Mouse (Mus musculus) heart, embryonic 14.5 days (tissue): Measurements from ENCODE around the gene Ano2. TPM values are rescaled to one million over a fixed set of nuclear protein-coding genes. Genes with fewer than 3 reads are reported as not detected.

Experiments
- ATAC-seq: fragments of 200-750 bp; cut with Nextera tagmentation; 2 replicates; pipeline ENCODE4 v1.8.0; 2017; ENCODE audit warnings: low read depth, moderate TSS enrichment; ENCODE audit not compliant: insufficient number of reproducible peaks, insufficient read depth, low FRiP score
- H3K27ac ChIP-seq, 2 experiments: fragments of 200-500 bp in 1 of 2; fragments of 300-500 bp in 1 of 2; sonication (generic) in 1 of 2; replicated peaks in 1 of 2; 2 replicates each; pipeline ENCODE4 v1.5.1; 2012 to 2014; ENCODE audit warnings: low read depth in 2 of 2, low read length in 2 of 2, control low read depth in 1 of 2, mild to moderate bottlenecking in 1 of 2, mixed read lengths in 1 of 2; ENCODE audit not compliant: control insufficient read depth in 1 of 2, insufficient read depth in 1 of 2
- H3K27me3 ChIP-seq: fragments of 300-500 bp; sonication (generic); 2 replicates; pipeline ENCODE4 v1.6.1; 2014; ENCODE audit warnings: mild to moderate bottlenecking, low read length, control low read depth; ENCODE audit not compliant: control insufficient read depth, insufficient read depth
- H3K36me3 ChIP-seq: fragments of 300-500 bp; sonication (generic); 2 replicates; pipeline ENCODE4 v1.6.1; 2014; ENCODE audit warnings: mild to moderate bottlenecking, control low read depth, low read length, mixed read lengths; ENCODE audit not compliant: control insufficient read depth, insufficient read depth
- H3K4me1 ChIP-seq, 2 experiments: fragments of 200-500 bp in 1 of 2; fragments of 300-500 bp in 1 of 2; sonication (generic) in 1 of 2; 2 replicates each; pipeline ENCODE4 v1.6.1; 2012 to 2014; ENCODE audit warnings: low read length in 2 of 2, control low read depth in 1 of 2, mixed read lengths in 1 of 2; ENCODE audit not compliant: control insufficient read depth in 2 of 2, insufficient read depth in 2 of 2
- H3K4me2 ChIP-seq: fragments of 300-500 bp; sonication (generic); 2 replicates; pipeline ENCODE4 v1.6.1; 2014; ENCODE audit warnings: mild to moderate bottlenecking, low read length
- H3K4me3 ChIP-seq, 2 experiments: fragments of 200-500 bp in 1 of 2; fragments of 300-500 bp in 1 of 2; sonication (generic) in 1 of 2; 2 replicates each; pipeline ENCODE4 v1.5.1; 2012 to 2014; ENCODE audit warnings: low read length in 2 of 2, mild to moderate bottlenecking in 2 of 2, control low read depth in 1 of 2, low read depth in 1 of 2, moderate library complexity in 1 of 2; ENCODE audit not compliant: control insufficient read depth in 1 of 2, insufficient read depth in 1 of 2
- H3K9ac ChIP-seq: fragments of 300-500 bp; sonication (generic); 2 replicates; pipeline ENCODE4 v1.6.1; 2014; ENCODE audit warnings: mild to moderate bottlenecking, low read length
- H3K9me3 ChIP-seq: fragments of 300-500 bp; sonication (generic); 2 replicates; pipeline ENCODE4 v1.6.1; 2016; ENCODE audit warnings: low read length, control low read depth; ENCODE audit not compliant: control insufficient read depth
- WGBS: fragments of 180-500 bp; shearing (Covaris S2); extraction: QIAGEN DNeasy Blood & Tissue Kit; methylation state at CpG from one replicate; pipeline ENCODE4 v1.1.7; 2014; 5-methylcytosine and 5-hydroxymethylcytosine counted together
- polyA plus RNA-seq: library from polyadenylated mRNA; unstranded; fragments of >200 nt; fragmentation: Nextera tagmentation; extraction: Ambion mirVana; gene quantifications from 2 replicates; pipeline ENCODE4 v1.2.1, GENCODE M21; 2014

Gene Ano2
- polyA plus RNA-seq, 1 experiment from 2014 or later = 0.38 TPM

GRCm38 (mm10) chr6:125661106-125661877, 28.9 kb upstream of the Ano2 start:
- WGBS = 42% methylated on average over 14 of the region's 14 CpGs
- H3K4me1 ChIP-seq = no peaks in the 10 kb centered on the region
- H3K27me3 ChIP-seq = no peaks in the 10 kb centered on the region
- H3K9me3 ChIP-seq = no peaks in the 10 kb centered on the region
- H3K27ac ChIP-seq = no peak overlapping the region
- no peak overlapping the region for H3K4me3 ChIP-seq
- H3K9ac ChIP-seq = no peak overlapping the region
- H3K36me3 ChIP-seq = no peaks in the 10 kb centered on the region
- no peak; the same call in 1 of the 2 replicates for ATAC-seq
- H3K4me2 ChIP-seq = no peak overlapping the region

GRCm38 (mm10) chr6:125663906-125664305, 26.3 kb upstream of the Ano2 start:
- no peaks in the 10 kb centered on the region for H3K4me1 ChIP-seq
- H3K4me2 ChIP-seq = no peak overlapping the region
- ATAC-seq = no peak

DNA sequence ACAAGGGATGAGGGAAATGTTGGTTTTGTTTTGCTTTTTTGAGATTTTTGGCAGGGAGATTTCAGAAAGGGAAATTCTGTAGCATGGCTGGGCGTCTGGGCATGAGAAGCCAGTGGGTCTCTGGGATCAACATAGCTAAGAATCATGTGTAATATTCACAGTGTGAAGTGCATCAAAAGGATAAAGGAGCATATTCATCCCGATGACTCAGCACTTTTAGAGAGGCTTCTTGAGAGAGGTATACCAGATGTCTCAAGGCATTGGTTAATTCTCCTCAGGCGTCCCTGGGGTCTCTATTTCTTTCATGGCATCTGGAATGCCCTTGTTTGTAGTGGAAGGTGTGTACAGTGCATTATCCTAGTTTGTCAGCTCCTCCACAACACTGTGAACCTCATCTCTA, 18.4 kb upstream of the Ano2 start:
- no peak overlapping the region for H3K9ac ChIP-seq
- no peak overlapping the region for H3K4me2 ChIP-seq
- no peaks in the 10 kb centered on the region for H3K4me1 ChIP-seq
- no peak overlapping the region for H3K4me3 ChIP-seq
- H3K36me3 ChIP-seq = no peaks in the 10 kb centered on the region
- WGBS = 69% methylated on average over 3 of the region's 3 CpGs
- no peak overlapping the region for H3K27ac ChIP-seq
- no peak for ATAC-seq
- no peaks in the 10 kb centered on the region for H3K9me3 ChIP-seq
- H3K27me3 ChIP-seq = no peaks in the 10 kb centered on the region

More at GRCm38 (mm10) chr6:125663906-125664305, 26.3 kb upstream of the Ano2 start:
- Histone ChIP-seq H3K4me3 (no peak overlapping the region), H3K9ac (no peak overlapping the region), H3K9me3 (no peaks in the 10 kb centered on the region), H3K36me3 (no peaks in the 10 kb centered on the region), H3K27ac (no peak overlapping the region), H3K27me3 (no peaks in the 10 kb centered on the region)
- 68% methylated on average over 2 of the region's 2 CpGs for WGBS

DNA sequence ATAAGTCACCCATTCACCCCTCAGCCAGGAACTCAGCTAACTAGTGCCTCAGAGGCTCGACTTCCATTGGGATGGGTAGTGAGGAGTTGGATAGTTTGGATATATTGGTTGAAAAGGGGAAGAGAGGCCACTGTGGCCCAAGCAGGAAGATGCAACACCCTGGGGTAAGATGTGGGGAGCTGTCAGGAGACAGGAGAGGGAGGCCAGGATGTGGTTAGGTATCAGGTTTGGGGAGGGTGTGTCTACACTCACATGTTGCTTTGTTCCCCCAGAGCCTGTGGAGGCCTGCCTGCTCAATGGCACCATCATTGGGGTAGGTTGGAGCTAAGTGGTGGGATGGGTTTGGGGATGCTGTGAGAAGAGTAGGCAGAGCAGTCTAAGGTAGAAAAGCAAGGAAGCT, 11.7 kb upstream of the Ano2 start:
- WGBS = 68% methylated on average over 1 of the region's 1 CpGs
- H3K9ac ChIP-seq = no peak overlapping the region
- no peaks in the 10 kb centered on the region for H3K9me3 ChIP-seq
- no peak overlapping the region for H3K4me3 ChIP-seq
- H3K36me3 ChIP-seq = no peaks in the 10 kb centered on the region
- H3K4me1 ChIP-seq = no peaks in the 10 kb centered on the region
- no peak overlapping the region for H3K27ac ChIP-seq
- H3K4me2 ChIP-seq = no peak overlapping the region
- no peak for ATAC-seq
- H3K27me3 ChIP-seq = no peaks in the 10 kb centered on the region

GRCm38 (mm10) chr6:125680613-125681012, 9.6 kb upstream of the Ano2 start:
- H3K4me2 ChIP-seq = no peak overlapping the region
- H3K4me1 ChIP-seq = no peaks in the 10 kb centered on the region
- H3K9me3 ChIP-seq = no peaks in the 10 kb centered on the region
- no peak overlapping the region for H3K4me3 ChIP-seq
- 82% methylated on average over 11 of the region's 11 CpGs for WGBS
- H3K27me3 ChIP-seq = no peaks in the 10 kb centered on the region
- H3K9ac ChIP-seq = no peak overlapping the region
- no peak overlapping the region for H3K27ac ChIP-seq
- H3K36me3 ChIP-seq = no peaks in the 10 kb centered on the region
- ATAC-seq = no peak

- Histone ChIP-seq H3K36me3 (no peaks in the 10 kb centered on the region), H3K9me3 (no peaks in the 10 kb centered on the region), H3K4me2 (no peak overlapping the region), H3K4me3 (no peak overlapping the region), H3K27me3 (peaks cover 11% of the 10 kb centered on the region; the same call in 1 of the 2 replicates), H3K27ac (no peak overlapping the region), H3K4me1 (peaks cover 6 to 7% of the 10 kb centered on the region in 2 experiments; a peak in 3 of 4 replicates), H3K9ac (no peak overlapping the region)
- no peak for ATAC-seq
These were observed 4.8 kb upstream of the Ano2 start for GRCm38 (mm10) chr6:125685420-125685819.

GRCm38 (mm10) chr6:125687986-125688385, 2.2 kb upstream of the Ano2 start:
- ATAC-seq = no peak

GRCm38 (mm10) chr6:125701146-125701545, 10.9 kb downstream of the Ano2 start:
- no peak overlapping the region for H3K27ac ChIP-seq
- H3K9ac ChIP-seq = no peak overlapping the region
- ATAC-seq = no peak
- H3K4me3 ChIP-seq = no peak overlapping the region
- no peak overlapping the region for H3K4me2 ChIP-seq
- H3K4me1 ChIP-seq = no peaks in the 10 kb centered on the region
- H3K36me3 ChIP-seq = no peaks in the 10 kb centered on the region
- no peaks in the 10 kb centered on the region for H3K9me3 ChIP-seq
- WGBS = 88% methylated on average over 2 of the region's 2 CpGs
- no peaks in the 10 kb centered on the region for H3K27me3 ChIP-seq

More at GRCm38 (mm10) chr6:125687986-125688385, 2.2 kb upstream of the Ano2 start:
- peaks cover 20% of the 10 kb centered on the region; the same call in 1 of the 2 replicates for H3K27me3 ChIP-seq
- no peaks in the 10 kb centered on the region for H3K9me3 ChIP-seq
- H3K4me2 ChIP-seq = no peak overlapping the region
- WGBS = 57% methylated on average over 1 of the region's 1 CpGs
- no peaks in the 10 kb centered on the region for H3K36me3 ChIP-seq
- H3K27ac ChIP-seq = no peak overlapping the region
- no peak overlapping the region for H3K4me3 ChIP-seq
- peaks cover 9 to 10% of the 10 kb centered on the region in 2 experiments; a peak in 3 of 4 replicates for H3K4me1 ChIP-seq
- H3K9ac ChIP-seq = no peak overlapping the region
